Mouse (Mus musculus): ENCODE data around the gene St3gal6.

St3gal6 gene

DNA sequence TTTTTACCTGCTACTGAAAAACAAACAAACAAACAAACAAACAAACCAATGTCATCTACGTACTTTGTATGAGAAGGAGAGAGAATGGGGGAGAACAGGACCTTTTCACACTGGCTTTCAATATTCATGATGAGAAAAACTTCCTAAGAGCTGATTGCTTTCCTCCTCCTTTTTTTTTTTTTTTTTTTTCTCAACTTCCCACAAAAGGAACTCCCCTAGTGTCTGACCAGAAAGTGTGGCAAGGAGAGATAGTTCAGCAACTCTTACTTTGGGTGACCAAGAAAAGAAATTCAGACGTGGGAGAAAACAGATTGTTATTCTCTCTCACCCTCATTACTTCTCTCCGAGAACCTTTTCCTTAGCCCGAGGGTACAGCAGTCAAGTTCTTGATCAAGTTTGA, 2.9 kb downstream of the St3gal6 start:
- no peak for DNase-seq (ENCODE audit: low read depth, low spot score)

DNA sequence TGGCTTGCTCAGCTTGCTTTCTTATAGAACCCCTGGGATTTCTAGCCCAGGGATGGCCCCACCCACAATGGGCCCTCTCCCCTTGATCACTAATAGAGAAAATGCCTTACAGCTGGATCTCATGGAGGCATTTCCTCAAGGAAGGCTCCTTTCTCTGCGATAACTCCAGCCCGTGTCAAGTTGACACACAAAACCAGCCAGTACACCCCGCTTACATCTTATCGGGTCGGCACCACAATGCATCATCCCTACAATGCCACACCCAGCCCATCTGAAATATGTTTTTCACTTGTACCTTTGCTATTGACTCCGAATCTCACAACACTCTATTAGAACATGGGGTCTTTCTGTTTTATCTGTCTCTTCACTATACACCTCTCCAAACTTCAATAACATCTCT, 3.6 kb downstream of the St3gal6 start:
- no peak for DNase-seq (ENCODE audit: low read depth, low spot score)

DNA sequence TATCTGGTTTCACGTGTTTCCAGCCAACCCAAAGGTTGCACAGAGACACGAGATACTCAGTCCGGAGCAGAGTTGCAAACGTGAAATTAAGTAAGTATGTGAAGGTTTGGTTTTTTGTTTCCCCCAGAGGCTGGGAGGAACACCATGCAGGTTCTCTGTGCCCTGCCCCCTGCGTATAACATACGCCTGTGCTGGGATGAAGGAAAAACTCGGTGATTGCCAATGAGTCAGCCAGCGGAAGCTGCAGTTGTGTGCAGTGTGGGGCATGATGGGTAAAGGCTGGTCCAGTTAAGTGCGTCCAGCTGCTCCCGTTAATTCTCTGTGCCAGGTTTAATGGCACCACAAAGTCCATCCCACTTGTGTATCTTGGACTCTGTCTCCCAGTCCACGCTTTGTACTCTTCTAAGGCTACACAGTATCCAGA, 4.4 kb downstream of the St3gal6 start:
- DNase-seq (ENCODE audit: low read depth, low spot score) = no peak

DNA sequence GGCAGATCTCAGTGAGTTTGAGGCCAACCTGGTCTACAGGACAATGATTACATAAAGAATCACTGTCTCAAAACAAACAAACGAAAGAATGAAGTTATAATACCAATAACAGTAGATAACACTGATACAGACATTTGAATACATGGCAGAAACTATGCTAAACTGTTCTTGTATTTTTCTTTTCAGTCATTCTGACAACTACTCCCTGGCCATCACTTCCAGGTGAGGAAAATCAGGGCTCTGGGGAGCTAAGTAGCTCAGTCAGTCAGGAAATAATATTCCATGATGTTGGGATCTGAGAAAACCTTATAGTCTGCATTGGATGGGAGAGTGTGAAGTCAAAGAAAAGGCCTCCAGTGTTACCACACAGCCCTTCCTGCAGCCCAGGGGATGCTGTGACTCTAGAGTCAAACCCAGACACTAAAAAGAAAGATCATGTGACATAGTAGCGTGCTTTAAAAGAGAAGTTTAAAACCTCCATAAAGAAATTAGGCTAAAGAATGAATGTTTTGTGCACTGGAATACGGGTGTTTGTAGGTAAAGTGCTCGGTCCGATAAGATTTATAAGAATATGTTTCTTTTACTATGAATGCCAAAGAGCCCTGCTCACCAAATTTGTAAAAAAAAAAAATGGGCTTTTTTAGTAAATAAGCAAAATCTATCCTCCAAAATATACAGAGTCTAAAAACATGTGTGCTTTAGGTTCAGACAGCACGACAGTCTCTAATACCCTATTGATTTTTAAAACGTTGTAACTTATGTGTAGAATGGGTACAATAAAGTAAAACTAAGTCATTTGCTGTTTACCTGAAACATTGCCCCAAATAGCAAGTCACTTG, 6.9 kb downstream of the St3gal6 start:
- DNase-seq (ENCODE audit: low read depth, low spot score) = no peak

DNA sequence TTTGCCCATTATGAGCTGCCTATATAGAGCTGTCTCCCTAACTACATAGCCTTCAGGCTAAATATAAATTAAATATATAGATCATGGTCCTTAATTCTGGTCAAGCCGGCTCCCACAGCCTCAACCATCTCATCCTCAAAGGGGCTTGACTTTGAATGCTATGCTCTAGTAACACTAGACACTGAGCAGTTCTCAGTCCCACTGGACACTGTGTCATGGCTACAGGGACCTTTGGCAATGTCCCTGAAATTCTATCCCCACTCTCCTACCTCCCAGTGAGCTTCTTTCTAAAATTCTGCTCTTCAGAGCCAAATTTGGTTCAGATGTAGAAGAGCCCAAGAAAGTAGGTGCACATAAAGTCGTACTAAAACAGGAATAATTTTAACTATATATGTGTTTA, 7.9 kb downstream of the St3gal6 start:
- DNase-seq (ENCODE audit: low read depth, low spot score) = no peak

DNA sequence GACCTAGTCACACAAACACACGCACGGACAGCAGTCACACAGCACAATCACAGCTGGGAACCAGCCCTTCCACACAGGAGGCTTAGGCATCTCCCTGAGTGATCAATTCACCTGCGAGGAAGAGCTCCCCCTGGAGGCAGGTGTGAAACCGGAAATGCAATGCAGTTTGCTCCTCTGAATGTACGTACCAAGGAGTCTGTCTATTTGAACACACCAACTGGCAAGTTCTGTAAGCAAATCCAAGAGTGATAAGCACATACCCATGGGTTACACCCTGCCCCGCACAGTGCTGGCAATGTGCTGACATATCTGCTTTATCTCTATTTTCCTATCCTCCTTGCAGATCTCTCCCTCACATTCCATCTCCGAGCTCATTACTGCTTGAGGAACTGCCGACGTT, 9.5 kb downstream of the St3gal6 start:
- DNase-seq (ENCODE audit: low read depth, low spot score) = peak; percentile 82

DNA sequence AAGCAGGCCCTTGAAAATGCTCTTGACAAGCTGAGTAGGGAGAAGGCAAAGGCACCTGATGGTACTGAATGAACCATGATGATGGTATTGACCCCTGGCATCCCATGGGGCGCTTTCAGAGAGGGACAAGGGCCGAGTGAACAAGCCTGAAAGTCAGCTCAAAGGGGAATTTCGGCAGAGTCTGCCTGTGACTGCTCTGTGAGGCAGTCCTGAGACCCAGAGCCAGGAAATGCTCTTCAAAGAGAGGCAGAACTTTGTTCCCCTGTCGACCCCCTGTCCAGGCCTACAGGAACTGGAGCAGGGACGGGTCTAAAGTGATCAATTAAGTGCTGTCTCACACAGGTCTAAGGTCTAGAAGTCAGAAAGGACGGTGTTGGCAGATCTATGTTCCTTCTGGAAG, 10.3 kb downstream of the St3gal6 start:
- no peak for DNase-seq (ENCODE audit: low read depth, low spot score)

DNA sequence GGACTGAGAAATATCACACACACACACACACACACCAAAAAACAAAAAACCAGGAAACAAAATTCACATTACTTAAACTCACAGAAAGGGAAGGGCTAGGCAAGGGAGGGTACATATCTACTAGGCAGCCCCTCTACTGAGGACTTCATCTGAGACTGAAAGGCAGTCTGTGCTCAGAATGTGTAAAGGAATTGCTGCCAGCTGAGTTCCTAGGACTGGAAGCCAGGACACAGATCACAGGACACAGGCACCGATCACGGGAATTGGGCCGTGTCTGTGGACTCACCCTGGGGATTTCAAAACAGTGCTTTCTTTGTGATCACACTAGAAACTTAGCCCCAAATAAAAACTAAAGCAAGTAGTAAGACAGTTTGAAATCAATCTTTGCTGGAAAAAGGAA, 11.2 kb downstream of the St3gal6 start:
- DNase-seq (ENCODE audit: low read depth, low spot score) = no peak

DNA sequence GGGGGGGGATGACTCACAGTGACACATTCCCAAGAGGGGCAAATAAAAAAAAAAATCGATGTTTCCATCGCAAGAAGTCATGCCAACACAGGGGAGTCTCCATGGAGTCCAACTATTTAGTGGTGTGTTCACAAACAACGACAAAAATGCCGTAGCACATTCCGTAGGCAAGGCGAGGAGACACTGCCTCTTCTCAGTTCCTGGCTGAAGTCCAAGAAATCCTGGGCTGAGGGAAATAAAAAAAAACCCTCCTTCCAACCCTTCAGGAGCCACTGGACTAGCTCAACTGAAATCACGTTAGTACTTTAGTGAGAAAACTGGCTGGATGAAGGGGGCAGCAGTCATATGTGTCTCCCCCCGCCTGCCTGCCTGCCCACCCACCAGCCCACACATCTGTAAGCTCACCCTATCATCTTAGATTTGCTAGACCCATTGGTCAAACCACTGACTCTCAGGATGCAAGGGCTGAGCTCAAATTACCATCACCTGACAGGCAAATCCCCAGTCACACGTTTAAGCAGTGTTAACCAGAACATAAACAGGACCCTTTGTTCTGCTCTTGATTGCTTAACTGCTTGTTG, 11.8 kb downstream of the St3gal6 start:
- DNase-seq (ENCODE audit: low read depth, low spot score) = no peak

DNA sequence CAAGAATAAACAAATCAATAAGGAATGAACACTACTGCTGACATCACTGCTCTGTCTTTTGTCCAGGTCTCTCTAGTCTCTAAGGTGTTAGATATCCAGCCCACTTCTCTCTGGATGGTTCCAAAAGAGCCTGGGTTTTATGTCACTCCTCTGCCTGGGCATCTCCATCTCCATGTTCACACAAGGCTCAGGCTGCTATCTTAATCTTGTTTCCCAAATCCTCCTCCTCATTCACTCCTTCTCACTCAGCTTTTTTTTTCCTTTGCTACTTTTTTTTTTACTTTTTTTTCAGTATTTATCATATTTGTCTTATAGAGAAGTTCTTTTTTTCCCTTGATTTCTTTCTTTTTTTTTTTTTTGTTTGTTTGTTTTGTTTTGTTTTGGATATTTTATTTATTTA, 19.1 kb downstream of the St3gal6 start:
- no peak for DNase-seq (ENCODE audit: low read depth, low spot score)

DNA sequence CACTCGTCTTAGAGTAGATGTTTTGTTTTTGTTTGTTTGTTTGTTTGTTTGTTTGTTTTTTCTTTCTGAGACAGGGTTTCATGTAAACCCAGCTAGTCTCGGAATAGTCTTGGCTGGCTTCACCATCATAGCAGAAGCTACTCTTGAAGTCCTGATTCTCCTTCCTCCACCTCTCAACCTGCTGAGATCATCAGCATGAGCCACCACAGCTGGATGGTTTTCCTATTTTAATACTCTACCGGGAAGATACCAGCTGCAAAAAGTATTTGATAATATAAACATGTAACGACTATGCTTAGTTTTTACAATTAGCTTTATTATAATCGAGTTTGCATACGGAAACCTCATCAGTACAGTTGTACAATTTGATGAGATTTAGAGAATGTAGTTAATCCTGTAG, 21.5 kb downstream of the St3gal6 start:
- no peak for DNase-seq (ENCODE audit: low read depth, low spot score)

DNA sequence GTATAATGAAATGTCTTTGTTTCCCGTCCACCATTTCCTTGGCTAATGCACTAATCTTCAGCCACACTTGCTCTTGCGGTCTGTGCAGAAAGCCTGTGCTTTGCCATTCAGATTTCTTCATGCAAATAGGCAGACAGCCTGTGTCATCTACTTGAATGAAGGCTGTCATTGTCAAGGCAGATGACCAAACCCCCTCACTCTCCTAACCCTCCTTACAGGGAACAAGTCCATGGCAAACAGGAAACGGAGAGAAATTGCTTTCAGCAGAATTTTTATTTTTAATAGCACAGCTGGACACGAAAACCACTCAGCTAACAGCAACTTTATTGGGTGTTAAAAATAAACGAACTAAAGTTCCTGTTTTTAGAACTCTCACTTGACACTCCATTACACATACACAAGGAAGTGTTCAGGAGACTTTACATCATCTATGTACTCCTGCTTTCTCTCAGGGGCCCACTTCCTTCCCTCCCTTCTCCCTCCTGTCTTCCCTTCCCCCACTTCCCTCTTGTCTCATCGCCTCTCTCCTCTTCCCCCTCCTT, 22.2 kb downstream of the St3gal6 start:
- peak; percentile 87 for DNase-seq (ENCODE audit: low read depth, low spot score)

DNA sequence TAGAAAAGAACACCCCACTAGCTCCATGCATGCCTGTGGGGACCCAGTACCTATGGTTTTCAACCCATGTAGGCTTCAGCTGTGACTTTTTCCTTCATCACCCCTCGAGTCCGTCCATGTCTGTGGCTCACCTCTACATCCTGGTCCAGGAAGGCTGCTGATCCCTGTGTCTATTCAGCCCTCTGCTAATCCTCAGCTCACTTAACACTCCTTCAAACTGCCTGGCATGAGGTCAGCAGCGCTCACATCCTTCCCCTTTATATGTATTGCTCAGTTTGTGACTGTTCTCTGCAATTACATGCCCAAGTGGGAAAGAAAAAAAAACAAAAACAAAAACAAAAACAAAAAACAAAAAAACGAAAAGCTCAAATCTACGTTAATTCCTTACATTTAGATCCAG, 24.4 kb downstream of the St3gal6 start:
- peak; percentile 41 for DNase-seq (ENCODE audit: low read depth, low spot score)

DNA sequence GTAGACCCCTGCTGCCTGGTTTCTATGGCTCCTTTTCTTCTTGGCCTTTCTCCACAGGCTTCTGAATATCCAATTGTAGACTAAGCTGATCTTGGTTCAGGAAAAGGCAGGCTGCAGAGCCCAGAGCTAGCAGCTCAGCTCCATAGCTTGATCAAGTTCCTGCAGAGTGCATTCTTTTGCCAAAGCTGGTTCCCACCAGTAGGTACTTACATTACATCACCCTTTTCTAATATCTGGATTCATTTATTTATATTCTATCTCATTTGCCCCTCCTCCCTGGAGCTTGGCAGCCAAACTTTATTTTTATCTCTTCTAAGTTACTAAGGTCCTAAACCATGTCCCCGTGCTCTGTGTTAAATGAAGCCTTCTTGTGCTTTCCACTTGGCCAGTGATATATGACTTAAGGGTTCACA, 24.9 kb downstream of the St3gal6 start:
- DNase-seq (ENCODE audit: low read depth, low spot score) = peak; percentile 59

DNA sequence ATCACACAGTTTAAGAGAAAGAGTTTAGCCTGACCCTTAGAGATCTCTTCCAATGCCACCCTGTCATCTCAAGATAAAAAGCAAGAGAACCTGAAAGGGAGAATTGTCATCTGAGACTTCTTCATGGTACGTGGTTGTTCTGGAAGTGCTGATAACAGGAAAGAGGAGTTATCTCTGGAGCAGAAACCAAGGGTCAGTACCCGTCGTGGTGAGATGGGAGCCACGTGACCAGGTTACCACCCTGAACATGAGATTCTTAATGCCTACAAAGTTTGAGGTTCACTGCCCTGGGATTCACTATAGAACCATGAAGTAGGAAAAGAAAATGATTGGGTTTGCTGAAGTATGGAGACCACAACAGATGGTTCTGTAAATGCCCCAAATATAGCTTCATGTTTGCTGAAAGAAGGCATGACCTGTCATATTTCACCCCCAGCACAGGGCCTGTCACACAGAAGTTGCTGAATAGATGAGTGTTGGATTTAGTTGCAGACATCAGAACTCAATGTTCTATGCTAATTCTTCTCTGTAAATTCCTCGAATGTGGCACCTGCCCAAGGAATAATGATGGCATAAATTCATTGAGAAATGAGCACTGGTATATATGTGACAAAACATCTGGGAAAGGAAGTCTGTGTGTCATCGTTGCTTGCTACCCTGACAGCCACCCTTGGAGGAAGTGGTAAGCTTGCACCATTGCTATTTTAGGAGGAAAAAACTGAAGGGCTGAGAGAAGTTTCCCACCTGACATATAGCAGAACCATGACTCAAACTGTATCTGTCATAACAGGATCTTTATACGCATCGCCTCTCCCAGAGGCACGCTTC, 25.9 kb downstream of the St3gal6 start:
- peak; percentile 91 for DNase-seq (ENCODE audit: low read depth, low spot score)

DNA sequence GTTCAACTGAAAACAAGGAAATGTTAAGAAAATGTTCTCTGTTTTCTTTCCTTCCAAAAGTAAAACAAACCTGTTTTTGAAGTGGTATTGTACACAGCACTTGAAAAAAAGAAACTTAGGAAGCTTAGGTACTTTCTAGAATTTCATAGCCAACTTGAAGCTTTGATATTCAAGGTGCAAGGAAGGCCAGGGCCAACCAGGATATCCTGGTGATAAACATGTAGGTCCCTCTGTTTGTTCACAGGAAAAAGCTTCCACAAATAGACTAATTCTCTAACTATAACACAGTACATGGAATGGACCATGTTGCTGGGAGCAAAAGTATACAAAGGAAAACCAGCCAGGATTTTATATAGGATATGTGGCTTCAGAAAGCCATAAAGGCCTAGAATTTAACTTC, 27.3 kb downstream of the St3gal6 start:
- no peak for DNase-seq (ENCODE audit: low read depth, low spot score)

DNA sequence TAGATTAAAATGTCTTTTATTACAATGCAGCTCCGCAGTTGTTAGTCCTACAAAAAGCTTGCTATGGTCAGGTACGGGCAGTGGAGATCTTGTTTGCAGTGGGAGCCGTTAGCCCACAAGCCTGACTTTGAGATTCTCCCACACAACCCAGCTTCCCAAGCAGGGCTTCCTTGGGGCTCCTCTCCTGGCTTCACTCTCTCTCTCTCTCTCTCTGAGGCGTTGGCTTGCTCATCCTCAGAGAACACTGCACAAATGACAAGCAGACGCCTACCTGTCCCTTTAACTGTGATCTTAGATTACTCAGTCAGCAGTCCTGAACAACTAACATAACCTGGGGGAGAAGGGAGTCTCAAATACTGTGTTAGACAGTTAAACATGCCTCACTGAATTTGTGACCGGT, 36.2 kb downstream of the St3gal6 start:
- no peak for DNase-seq (ENCODE audit: low read depth, low spot score)

DNA sequence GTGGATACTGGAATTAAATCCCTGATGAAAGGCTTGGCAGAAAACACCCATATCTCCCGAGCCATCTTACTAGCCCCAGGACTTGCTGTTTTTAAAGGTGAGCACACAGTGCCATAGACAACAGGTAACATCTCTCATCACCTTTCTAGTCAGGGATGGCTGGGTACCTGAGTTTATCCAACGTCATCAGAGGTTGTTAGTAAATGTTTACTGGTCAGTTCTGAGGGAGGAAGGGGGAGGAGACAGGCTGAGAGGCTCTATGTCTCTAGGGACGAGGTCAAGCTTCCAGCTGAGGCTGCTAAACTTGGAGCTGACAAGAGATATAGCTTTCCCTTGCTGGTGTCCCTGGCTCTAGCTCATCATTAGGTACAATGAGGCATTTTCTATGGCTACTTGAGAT, 41.7 kb downstream of the St3gal6 start:
- DNase-seq (ENCODE audit: low read depth, low spot score) = no peak

DNA sequence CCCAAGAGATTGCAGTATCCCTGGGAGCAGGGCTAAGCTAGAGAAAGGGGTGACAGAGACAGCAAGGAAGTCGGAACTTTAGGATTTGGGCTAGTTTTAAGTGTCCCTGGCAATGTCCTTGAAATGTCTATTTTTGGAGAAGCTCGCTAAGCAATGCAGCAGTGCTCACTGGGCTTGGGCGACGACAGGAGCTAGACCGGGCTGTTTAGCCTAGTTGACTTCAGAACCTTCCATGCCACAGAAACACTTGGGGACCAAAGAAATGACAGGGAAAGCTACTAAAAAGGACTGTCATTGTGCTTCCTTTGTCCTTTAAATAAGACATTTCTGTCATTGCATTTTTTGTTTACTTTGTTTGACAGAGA, 42.2 kb downstream of the St3gal6 start:
- DNase-seq (ENCODE audit: low read depth, low spot score) = no peak

DNA sequence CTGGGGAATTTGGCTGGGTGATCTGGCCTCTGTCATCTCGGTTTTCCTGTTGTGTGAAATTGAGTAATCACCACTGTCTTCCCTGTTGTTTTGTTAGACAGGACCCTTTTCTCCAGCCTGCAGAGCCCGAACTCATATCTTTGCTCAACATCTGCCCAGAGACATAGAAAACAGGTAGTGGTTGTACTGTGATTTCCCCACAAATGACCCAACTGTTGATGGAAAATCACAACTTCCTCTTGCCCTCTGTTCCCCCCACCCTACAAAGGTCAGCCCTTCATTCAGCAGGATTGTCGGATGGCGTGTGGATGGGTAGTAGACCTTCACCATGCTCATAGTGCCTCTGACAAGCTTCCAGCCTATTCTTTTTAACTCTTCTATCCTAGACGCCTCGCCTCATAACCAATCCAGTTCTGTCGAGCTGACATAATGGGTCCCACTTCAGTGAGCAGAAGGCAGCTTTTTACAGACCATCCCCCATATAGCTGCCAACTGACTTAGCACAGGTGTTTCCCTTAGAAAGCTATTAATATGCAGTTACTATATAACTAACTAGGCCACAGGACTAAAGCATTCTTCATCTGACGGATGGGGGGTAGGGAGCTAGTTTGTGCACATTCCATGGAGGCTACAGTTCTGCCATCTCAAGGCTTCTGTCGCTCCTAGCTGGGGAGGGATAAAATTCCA, 42.7 kb downstream of the St3gal6 start:
- peak; percentile 92 for DNase-seq (ENCODE audit: low read depth, low spot score)

DNA sequence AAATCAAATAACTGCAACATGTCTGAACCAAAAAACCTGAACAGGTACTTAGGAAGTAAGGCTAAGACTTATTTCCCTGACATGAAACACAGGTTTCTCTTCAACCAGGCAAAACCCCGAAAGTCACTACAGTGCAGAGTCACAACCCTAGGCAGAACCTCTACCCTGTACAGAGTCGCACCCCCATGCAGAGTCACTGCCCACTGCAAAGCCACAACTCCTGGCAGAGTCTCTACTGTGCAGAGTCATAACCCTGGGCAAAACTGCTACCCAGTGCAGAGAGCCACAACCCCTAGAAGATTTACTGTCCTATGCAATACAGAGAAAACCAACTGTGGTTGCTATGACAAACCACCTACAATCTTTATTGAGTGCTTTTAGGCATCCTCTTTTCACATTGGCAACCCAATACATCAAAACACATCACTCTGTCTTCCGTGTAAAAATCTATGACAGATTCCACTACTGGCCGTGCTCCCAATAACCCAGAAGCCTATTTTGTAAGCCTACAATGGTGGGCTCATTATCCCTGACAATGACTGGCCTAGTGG, 44.1 kb downstream of the St3gal6 start:
- DNase-seq (ENCODE audit: low read depth, low spot score) = no peak

Measured in A20 (cell line).